Mouse (Mus musculus) monocyte, adult 5-6 weeks (primary cell): Measurements from ENCODE around the gene Zfp384. TPM values are rescaled to one million over a fixed set of nuclear protein-coding genes. Genes with fewer than 3 reads are reported as not detected.
A peak's percentile ranks its signal among the peaks of the same experiment; 100 is the strongest.
"Not testable (repeated sequence)": the region's sequence is repeated elsewhere in the genome, so short reads cannot be mapped to it uniquely, and the experiment has no call there.

Experiments used
- ATAC-seq: fragments of 153-309, 156-312 bp; replicated peaks from 2 replicates; pipeline ENCODE4 v1.8.0; 2017; ENCODE audit warnings: mild to moderate bottlenecking; ENCODE audit not compliant: low TSS enrichment, insufficient number of reproducible peaks, severe bottlenecking, poor library complexity, low FRiP score
- total RNA-seq: library from RNA; stranded (forward); fragments of 200-1000, 200-491, 200-594 nt; gene quantifications from 3 replicates; pipeline ENCODE4 v1.2.3, GENCODE M21; 2017

The Zfp384 gene
- total RNA-seq, 1 experiment from 2014 or later, result 28.6 TPM

DNA sequence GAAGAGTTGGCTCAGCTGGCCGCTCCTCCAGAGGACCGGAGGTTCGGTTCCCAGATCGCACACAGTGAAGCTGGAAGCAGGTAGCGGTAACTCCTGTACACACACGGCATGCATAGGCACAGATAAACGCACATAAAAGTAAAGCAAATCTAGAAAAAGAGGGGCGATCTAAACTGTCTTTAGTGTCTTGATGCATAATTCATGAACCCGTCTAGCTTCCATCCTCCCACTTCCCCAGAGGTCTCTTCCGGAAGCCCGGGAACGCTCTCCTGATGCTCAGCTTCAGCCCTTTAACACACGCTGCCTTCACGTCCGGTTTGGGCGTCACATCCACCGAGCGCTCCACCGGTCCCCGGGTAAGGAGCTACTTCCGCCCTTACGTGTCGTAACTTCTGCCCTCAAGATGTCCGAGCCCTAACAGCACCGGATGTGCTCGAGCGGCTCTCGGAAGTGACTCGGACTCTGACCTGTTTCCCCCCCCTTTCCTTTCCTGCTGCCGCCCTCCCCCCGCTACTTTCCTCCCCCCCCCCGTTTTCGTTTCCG, 288 bp upstream of the Zfp384 start:
- peak; percentile 97 for ATAC-seq

DNA sequence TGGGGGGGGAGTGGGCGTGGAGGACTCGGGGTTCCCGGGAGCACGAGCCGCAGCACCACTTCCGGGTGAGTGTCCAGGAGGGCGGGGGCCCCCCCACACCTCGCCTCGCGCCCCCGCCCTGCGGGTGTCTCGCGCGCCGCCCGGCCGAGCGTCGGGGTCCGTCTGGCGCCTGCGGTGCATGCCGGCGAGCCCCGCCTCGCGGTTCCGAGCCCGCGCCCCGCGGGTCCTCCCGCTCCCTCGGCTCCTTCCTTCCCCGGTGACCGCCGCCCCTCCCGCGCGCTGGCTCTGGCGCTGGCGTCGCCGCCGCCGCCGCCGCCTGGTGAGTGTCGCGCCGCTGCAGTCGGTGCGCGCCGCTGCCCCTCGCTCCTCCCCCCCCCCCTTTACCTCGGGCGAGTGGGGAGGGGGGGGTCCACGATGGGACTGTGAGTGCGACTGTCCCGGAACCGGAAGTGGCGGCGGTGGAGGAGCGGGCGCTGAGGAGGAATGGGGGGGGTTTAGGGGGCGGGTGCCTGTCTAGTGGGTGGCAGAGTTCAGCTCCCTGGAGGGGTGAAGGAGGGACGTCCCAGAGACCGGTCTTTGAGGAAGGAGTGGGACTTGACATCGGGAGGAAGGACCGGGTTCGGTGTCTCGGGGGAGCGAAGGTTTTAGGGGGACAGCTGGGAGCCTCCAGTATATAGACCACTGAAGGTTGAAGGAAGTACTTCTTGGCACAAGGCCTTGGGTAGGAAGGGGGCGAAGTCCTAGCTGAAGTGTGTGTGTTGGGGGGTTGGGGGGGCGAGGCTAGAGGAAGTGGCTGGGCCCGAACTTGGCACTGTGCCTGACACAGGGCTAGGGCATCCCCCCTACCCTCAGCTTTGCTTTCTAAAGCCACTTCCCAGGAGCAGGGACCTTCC, 482 bp downstream of the Zfp384 start:
- ATAC-seq, result peak; percentile 44

GRCm38 (mm10) chr6:125017682-125018081, 8.7 kb downstream of the Zfp384 start:
- no peak for ATAC-seq

GRCm38 (mm10) chr6:125030532-125030931, 21.6 kb downstream of the Zfp384 start:
- ATAC-seq, result peak; percentile 86

GRCm38 (mm10) chr6:125031604-125032003, 22.7 kb downstream of the Zfp384 start:
- ATAC-seq, result no peak

GRCm38 (mm10) chr6:125038666-125039065, 29.7 kb downstream of the Zfp384 start:
- no peak for ATAC-seq

DNA sequence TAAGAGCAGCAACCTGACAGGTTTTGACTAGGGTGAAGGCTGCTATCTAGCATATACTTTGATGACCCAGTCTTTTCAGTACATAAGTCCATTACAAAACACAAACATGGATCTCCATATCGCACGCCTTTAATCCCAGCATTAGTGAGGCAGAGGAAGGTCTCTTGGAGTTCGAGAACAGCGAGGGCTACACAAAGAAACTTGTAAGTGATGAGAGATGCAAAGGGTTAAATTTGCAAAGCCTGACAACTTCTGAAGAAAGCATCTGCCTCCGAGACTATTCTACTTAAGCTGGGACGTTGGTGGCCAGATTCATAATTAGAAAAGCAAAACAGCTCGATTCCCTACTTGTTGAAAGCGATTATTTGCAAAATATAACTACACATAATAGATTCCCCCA, 30.2 kb downstream of the Zfp384 start:
- ATAC-seq, result no peak

DNA sequence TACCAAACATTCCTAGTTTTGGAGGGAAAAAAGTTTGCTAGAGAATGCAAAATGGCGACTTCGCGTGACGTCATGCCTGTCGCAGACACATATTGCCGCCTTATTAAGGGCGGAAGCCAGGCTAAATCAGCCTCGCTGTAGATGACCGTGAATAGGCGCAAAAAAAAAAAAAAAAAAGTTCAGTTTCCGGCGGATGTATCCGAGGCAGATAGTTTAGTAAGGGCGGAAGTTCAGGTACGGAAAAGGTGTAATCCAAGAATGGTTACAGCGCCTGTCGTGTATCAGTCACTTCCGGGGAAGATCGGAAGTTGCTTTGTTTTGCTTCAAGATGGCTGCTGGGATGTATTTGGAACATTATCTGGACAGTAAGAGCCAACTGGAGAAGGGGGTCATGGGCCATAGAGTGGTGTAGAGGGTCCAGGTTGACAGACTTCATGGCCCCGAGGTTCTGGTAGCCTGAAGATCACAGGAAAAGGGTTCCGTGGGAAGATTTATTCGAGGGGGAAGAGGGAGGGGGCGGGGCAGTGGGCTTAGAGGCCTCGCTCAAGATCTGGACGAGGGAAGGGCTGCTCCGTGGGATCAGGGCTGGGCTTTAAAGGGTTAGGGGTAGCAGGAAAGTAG, 30.7 kb downstream of the Zfp384 start, which contains the start of gene Ing4:
Ing4 (plus strand) TSS at position 228 of the 621 bp plus-strand sequence.
- peak; percentile 85 for ATAC-seq

GRCm38 (mm10) chr6:125040221-125040620, 31.3 kb downstream of the Zfp384 start:
- ATAC-seq, result no peak

DNA sequence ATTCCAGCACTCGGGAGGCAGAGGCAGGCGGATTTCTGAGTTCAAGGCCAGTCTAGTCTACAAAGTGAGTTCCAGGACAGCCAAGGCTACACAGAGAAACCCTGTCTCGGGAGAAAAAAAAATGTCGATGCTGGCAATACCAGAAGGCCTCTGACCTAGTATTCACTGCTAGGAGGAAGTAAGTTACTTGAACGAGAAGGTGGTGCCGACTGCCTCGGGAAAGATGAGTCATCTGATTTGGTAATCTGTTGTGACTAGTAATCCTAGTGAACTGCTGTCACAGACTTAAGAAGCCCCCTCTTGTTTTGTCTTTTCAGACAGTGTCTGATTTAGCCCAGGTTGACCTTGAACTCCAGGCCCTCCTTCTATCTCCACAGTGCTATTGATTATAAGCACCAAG, 32.1 kb downstream of the Zfp384 start:
- ATAC-seq, result peak; percentile 71

DNA sequence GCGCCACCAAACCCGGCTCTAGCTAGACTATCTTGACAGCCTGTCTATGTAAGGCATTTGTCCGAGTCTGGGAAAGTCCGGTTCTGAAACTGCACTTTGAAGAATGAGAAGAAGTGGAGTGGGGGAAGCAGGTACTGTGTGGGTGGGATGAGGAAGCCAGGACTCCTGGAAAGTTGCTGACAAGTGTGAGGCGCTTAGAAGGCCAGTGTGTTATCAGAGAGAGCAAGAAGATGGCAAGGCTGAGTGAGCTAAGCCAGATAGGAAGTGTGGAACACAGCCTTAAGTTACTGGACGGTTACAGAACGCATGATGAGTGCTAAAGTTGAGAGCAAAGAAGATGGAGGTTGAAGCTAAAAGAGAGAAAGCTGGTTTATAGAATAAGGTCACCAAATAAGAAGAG, 33.1 kb downstream of the Zfp384 start:
- ATAC-seq, result no peak

- peak; percentile 59; the same call in 1 of the 2 replicates for ATAC-seq
Observed at GRCm38 (mm10) chr6:125046691-125047090, 37.7 kb downstream of the Zfp384 start.

DNA sequence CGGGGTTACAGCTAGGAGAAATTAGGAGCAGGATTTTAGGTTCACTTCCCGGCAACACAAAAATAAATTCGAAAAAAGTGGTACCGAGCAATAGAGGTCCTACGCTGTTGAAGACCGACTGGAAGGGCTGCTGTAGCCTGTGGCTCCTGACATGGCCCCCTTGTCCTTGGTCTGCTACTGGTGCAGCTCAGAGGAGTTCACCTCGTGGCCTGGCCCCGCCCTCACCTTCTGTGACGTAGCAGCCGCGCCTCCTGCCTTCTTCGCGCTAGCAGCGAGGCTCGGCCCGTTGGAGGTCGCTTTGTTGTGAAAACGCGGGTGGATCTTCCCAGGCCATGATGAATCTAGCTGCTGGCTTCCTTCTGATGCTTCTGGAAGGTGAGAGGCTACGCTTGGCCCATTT, 40.7 kb downstream of the Zfp384 start, which contains the start of gene Acrbp:
Acrbp (plus strand) TSS at position 12 of the 400 bp plus-strand sequence.
- no peak for ATAC-seq

DNA sequence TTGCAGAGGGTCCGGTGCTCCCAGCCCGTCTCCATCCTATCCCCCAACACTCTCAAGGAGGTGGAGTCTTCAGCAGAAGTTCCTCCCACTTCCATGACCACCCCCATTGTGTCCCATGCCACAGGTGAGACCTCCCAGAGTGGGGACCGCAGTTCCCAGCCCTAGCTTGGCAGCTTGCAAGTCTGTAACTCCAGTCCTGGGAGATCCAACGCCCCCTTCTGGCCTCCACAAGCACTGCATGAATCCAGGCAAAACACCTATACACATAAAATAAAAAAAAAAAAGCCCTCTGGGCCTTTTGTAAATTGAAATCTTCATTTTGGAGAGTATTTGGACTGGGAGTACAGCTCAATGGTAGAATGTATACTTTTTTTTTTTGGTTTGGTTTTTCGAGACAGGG, 42.3 kb downstream of the Zfp384 start:
- no peak for ATAC-seq

- no peak for ATAC-seq
Observed at GRCm38 (mm10) chr6:125061493-125061892, 52.5 kb downstream of the Zfp384 start.

DNA sequence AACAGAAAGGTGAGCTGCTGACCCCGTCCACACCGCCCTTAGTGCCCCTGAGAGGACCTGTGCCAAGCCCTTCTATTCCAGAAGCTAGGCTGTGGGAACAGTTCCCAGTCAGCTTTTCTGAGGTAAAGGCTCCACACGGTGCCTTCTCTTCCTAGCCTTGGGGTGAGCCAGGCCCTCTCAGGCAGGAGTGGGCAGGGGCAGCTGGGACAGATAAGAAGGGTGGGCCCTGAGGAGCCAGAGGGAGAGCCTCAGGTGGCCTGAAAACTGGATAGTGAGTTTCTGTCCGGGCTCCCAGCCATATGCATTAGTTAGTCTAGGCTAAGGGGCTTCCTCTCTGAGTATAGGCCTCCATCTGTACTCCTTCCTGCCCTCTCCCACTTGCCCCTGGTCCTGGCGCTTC, 53.6 kb downstream of the Zfp384 start:
- no peak for ATAC-seq

DNA sequence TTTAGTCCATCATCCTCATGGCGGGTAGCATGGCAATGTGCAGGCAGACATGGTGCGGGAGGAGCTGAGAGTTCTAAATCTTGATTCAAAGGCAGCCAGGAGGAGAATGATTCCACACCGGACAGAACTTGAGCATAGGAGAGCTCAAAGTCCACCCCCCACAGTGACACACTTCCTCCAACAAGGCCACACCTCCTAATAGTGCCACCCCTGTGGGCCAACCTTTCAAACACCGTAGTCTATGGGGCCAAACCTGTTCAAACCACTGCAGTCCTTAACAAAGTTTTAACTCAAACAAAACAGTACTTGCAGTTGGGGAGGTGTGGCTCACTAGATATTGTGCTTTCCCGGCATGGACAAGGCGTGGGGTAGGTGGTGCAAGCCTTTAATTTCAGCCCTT, 55.0 kb downstream of the Zfp384 start:
- ATAC-seq, result no peak

DNA sequence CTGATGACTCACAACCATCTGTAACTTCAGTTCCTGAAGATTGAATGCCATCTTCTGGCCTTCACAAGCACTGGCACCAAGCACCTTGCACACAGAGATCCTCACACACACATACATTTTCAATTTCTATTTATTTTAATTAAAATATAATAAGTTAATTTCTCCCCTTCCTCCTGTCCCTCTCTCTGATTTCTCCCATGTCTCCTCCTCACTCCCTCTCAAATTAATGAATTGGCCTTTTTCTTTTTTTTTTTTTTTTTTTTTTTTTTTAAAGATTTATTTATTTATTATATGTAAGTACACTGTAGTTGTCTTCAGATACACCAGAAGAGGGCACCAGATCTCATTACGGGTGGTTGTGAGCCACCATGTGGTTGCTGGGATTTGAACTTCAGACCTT, 56.3 kb downstream of the Zfp384 start:
- ATAC-seq, result not testable (repeated sequence)

GRCm38 (mm10) chr6:125067571-125067995, 58.6 kb downstream of the Zfp384 start, which contains the start of gene Lpar5:
Lpar5 (plus strand) TSS chr6:125067920.
- ATAC-seq, result no peak
